Mouse (Mus musculus) bone marrow, adult 2 months (tissue): Measurements from ENCODE around the gene Cotl1. TPM values are rescaled to one million over a fixed set of nuclear protein-coding genes. Genes with fewer than 3 reads are reported as not detected.

Experiments used
- H3K27ac ChIP-seq: fragments of 200-500 bp; 2 replicates; pipeline ENCODE4 v1.5.1; 2012; ENCODE audit warnings: low read depth, mild to moderate bottlenecking, control low read depth, inconsistent platforms, low read length; ENCODE audit not compliant: control insufficient read depth, poor library complexity, insufficient read depth
- H3K4me1 ChIP-seq: fragments of 200-500 bp; 2 replicates; pipeline ENCODE4 v1.6.1; 2011; ENCODE audit warnings: low read length; ENCODE audit not compliant: control insufficient read depth, insufficient read depth
- H3K4me3 ChIP-seq: fragments of 200-500 bp; replicated peaks from 2 replicates; pipeline ENCODE3; 2011; ENCODE audit warnings: mild to moderate bottlenecking, low read depth, low read length, control low read depth; ENCODE audit not compliant: control insufficient read depth
- CTCF ChIP-seq: fragments of 200-500 bp; IDR thresholded peaks from 2 replicates; pipeline ENCODE4 v1.5.1; 2011; ENCODE audit warnings: low read length, control low read depth; ENCODE audit not compliant: control insufficient read depth, insufficient read depth
- POLR2A ChIP-seq: fragments of 200-500 bp; IDR thresholded peaks from 2 replicates; pipeline ENCODE4 v1.6.1; 2011; ENCODE audit warnings: low read depth, mild to moderate bottlenecking, control low read depth, low read length, borderline replicate concordance; ENCODE audit not compliant: control insufficient read depth
- whole genome bisulfite sequencing: fragments of 180-500 bp; shearing (Covaris S2); methylation state at CpG from one replicate; pipeline ENCODE4 v1.1.7; 2018; 5-methylcytosine and 5-hydroxymethylcytosine counted together
- polyA plus RNA-seq: library from polyadenylated mRNA; stranded (reverse); fragments of >200 nt; gene quantifications from 2 replicates; pipeline ENCODE4 v1.2.4, GENCODE M21; 2011; ENCODE audit warnings: low replicate concordance; ENCODE audit not compliant: missing spikeins, insufficient read depth, insufficient read length

Gene Cotl1
- polyA plus RNA-seq, 1 experiment: 247 TPM

DNA sequence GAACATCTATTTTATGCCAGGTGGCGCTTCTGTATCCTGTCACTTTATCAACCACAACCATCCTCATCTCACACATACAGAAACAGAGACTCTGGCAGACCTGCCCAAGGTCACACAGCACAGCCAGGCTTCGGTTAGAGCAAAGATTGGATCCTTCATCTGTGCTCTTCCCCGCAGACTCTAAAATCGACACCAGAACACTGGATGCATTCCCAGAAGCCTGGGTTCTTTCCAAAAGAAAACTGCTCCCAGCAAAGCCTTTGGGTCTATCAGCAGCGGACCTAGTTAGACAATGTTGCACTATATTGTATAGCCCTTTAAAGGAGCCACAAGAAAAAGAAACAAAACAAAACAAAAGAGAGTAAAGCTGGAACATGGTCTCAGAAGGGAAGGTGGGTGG is 5.1 kb downstream of the Cotl1 start:
- 82% methylated on average over 5 of the region's 5 CpGs for WGBS
- peaks cover 26% of the 10 kb centered on the region for H3K4me1 ChIP-seq
- H3K4me3 ChIP-seq: no peak overlapping the region
- TF ChIP-seq CTCF (no peak), POLR2A (no peak)
- no peak overlapping the region for H3K27ac ChIP-seq

DNA sequence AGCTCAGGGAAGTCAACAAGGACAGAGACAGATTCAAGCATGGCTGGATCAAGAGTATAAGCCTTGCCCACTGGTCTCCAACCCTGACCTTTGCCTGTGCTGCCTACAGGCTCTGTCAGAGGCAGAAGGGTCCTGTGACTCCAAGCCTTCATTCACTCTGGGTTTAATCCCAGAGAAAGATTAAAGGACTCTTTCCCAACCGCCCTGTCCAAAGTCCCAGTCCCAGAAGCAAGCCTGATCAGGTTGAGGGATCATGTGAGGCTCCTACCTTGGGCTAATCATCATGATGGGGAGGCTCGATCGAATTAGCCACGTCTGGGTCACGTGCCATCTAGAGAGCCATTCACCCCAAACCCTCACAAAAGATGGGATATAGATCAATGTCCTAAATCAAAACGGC is 5.7 kb downstream of the Cotl1 start:
- TF ChIP-seq CTCF (no peak), POLR2A (no peak)
- WGBS: 86% methylated on average over 6 of the region's 6 CpGs
- Histone ChIP-seq H3K27ac (no peak overlapping the region), H3K4me3 (no peak overlapping the region), H3K4me1 (peaks cover 27% of the 10 kb centered on the region)

DNA sequence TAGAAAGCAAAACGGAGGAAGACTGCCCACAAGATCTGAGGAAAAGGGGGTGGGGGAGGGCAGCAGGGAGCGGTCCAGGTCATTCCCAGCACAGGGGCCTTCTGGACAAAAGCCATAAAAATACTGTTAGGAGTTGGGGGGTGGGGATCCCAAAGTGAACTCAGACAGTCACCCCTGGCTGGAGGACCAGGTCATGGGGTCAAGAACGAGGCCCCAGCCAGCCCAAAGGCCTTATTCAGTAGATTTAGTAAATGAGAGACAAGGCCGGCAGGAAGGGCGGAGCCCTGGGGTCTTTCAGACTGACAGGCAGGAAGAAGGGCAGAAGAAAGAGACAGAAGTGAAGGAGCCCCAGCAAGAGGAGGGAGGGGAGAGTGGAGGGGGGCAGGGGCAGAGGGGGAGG is 7.4 kb downstream of the Cotl1 start:
- peaks cover 37% of the 10 kb centered on the region for H3K4me1 ChIP-seq
- no peak for TF ChIP-seq POLR2A
- TF ChIP-seq CTCF: no peak
- no peak overlapping the region; the same call in 1 of the 2 replicates for H3K27ac ChIP-seq
- WGBS: 34% methylated on average over 5 of the region's 5 CpGs
- no peak overlapping the region for H3K4me3 ChIP-seq

DNA sequence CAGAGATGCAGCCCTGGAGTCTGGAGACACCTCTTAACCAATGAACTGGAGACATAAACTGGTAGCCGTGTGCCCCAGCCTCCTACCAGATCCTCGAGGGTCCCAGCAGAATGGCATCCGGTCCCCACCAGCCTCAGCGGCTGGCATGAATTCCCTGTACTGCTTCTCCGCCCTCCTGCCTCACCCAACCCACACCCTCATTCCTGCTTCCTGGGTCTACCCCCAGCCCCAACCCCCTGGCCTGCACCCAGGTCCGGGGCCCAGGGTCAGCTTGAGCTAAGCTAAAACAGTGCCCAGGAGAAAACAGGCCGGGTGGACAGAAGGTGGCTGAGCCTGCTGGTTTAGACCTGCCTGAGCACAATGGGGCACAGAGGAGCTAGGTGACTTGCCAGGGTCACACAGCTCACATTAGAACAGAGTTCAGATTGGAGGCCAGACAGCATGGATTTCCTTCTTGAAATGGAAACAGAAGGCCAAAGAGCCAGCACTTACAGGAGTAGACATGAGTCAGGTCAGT is 8.2 kb downstream of the Cotl1 start:
- TF ChIP-seq POLR2A: no peak
- no peak for TF ChIP-seq CTCF
- WGBS: 75% methylated on average over 7 of the region's 7 CpGs
- Histone ChIP-seq H3K4me3 (no peak overlapping the region), H3K4me1 (peaks cover 38% of the 10 kb centered on the region), H3K27ac (no peak overlapping the region)

DNA sequence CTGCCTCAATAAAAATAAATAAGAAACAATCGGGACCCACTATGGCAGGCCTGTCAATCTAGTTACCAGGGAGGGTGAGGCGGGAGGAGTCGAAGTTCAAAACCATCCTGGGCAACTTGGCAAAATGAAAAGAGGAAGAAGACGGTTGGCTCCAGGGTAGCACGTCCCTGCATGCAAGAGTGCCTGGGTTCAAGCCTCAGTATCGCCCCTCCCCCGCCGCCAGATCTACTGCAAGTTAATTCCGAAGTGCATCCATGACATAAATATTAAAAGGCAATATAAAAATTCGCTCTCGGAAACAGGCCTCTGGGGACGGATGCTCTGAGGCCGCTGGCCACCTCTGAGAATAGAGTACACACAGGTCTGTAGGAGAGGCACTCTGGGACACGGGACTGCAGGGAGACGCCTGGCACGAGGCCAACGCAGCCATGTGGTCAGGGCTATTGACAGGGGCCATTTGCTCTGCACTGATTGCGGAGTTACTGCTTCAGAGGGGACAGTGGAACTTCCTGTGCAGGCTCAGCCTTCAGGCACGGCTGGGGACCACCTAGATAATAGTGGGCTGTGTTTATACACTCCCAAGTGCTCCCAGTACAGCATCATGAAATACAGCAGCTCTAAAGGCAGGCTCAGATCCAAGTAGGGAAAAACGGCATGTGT is 8.9 kb downstream of the Cotl1 start:
- WGBS: 25% methylated on average over 20 of the region's 20 CpGs
- Histone ChIP-seq H3K27ac (no peak overlapping the region; the same call in 1 of the 2 replicates), H3K4me1 (peaks cover 35% of the 10 kb centered on the region), H3K4me3 (no peak overlapping the region)
- TF ChIP-seq POLR2A (no peak), CTCF (no peak)

DNA sequence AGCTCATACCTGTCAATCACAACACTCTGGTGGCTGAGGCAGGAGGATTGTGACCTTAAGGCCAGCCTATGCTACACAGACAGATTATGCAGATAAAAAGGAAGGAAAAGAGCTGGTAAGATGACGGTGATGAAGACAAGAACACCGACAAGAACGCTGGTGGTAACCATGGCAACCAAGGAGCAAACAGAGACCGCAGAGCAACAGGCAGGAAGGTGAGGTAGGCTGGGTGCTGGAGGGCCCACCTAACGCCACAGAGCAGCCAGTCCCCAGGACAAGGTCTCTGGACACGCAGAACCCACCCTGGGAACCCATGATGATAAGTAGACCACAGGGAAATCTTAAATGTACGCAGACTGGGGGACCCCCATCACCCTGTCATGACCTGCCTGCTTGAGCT is 9.8 kb downstream of the Cotl1 start:
- no peak for TF ChIP-seq CTCF
- no peak for TF ChIP-seq POLR2A
- no peak overlapping the region for H3K4me3 ChIP-seq
- no peak overlapping the region; the same call in 1 of the 2 replicates for H3K27ac ChIP-seq
- peaks cover 32% of the 10 kb centered on the region for H3K4me1 ChIP-seq
- 17% methylated on average over 7 of the region's 7 CpGs for WGBS

DNA sequence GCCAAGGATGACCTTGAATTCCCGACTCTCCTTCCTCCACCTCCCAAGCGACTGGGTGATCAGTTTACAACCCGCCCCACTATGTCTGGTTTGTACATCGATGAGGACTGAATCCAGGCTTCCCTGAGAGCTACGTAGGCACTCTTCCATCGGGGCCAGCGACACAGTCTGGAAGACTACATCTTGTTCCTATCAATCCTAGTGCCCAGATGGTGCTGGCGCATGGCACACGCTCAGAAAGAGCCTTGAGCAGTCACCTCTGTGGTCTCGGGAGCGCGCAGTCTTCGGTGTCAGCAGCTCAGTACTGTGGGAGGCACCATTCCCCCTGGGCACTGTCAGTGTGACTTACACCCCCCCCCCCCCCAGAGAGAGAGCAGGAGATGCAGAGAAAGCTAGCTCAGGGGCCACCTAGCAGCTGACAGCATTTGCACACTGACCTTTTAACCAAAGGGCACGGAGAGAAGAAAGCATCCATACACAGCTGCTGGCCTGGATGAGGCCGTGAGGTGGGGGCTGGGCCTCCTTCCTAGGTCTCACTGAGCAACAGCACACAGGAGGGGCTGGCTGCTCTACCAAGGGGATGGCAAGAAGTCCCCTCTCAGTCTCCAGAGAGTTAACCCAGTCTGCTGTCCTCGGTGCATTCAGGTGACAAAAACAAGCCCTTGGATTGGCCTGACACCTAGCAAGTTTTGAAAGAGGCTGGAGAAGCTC is 10.3 kb downstream of the Cotl1 start:
- no peak overlapping the region for H3K27ac ChIP-seq
- peaks cover 35% of the 10 kb centered on the region for H3K4me1 ChIP-seq
- no peak overlapping the region for H3K4me3 ChIP-seq
- WGBS: 80% methylated on average over 16 of the region's 16 CpGs
- TF ChIP-seq POLR2A (no peak), CTCF (no peak)

DNA sequence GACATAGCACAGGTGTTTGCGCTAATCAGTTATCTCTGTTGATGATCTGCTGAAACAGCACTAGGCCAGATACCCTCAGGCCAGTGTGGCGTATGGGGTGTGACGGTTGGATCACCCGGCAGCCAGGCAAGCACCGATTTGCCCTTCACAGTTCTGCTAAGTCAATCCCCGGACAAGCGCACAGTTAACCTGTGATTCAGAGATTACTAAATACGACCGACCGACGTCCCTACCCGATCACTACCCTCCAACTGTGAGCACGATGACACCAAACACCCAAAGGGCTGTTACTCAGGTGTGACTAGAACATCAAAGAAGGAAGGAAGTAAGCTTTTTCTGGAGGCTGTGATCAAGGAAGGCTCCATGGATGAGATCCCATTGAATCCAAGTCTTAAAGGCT is 10.9 kb downstream of the Cotl1 start:
- H3K27ac ChIP-seq: no peak overlapping the region
- peaks cover 38% of the 10 kb centered on the region for H3K4me1 ChIP-seq
- H3K4me3 ChIP-seq: no peak overlapping the region
- 77% methylated on average over 13 of the region's 13 CpGs for WGBS
- TF ChIP-seq CTCF (no peak), POLR2A (no peak)
